Mouse (Mus musculus) limb, embryonic 14.5 days (tissue): ENCODE results near the gene Alk. TPM values are rescaled to one million over a fixed set of nuclear protein-coding genes. Genes with fewer than 3 reads are reported as not detected.

Source experiments
- ATAC-seq: fragments of 200-750 bp; cut with Nextera tagmentation; 2 replicates; pipeline ENCODE4 v1.8.0; 2017; ENCODE audit warnings: low read depth, moderate number of reproducible peaks, moderate TSS enrichment; ENCODE audit not compliant: low FRiP score
- DNase-seq: peaks from one replicate; pipeline ENCODE4 v3.0.0-alpha.2; 2015; ENCODE audit warnings: low spot score
- H3K27ac ChIP-seq: fragments of 300-500 bp; sonication (generic); replicated peaks from 2 replicates; pipeline ENCODE4 v1.5.1; 2014; ENCODE audit warnings: low read depth, mild to moderate bottlenecking, low read length, moderate library complexity, mixed read lengths
- H3K27me3 ChIP-seq: fragments of 300-500 bp; sonication (generic); 2 replicates; pipeline ENCODE4 v1.6.1; 2014; ENCODE audit warnings: low read length, mixed read lengths; ENCODE audit not compliant: control insufficient read depth, insufficient read depth
- H3K36me3 ChIP-seq: fragments of 300-500 bp; sonication (generic); 2 replicates; pipeline ENCODE4 v1.6.1; 2014; ENCODE audit warnings: mild to moderate bottlenecking, low read length, moderate library complexity, mixed read lengths; ENCODE audit not compliant: control insufficient read depth, insufficient read depth
- H3K4me1 ChIP-seq: fragments of 300-500 bp; sonication (generic); 2 replicates; pipeline ENCODE4 v1.6.1; 2014; ENCODE audit warnings: antibody characterized with exemption, low read length, mixed read lengths; ENCODE audit not compliant: control insufficient read depth, insufficient read depth
- H3K4me2 ChIP-seq: fragments of 300-500 bp; sonication (generic); replicated peaks from 2 replicates; pipeline ENCODE4 v1.6.1; 2014; ENCODE audit warnings: low read depth, mild to moderate bottlenecking, low read length, moderate library complexity; ENCODE audit not compliant: severe bottlenecking
- H3K4me3 ChIP-seq: fragments of 300-500 bp; sonication (generic); replicated peaks from 2 replicates; pipeline ENCODE4 v1.5.1; 2014; ENCODE audit warnings: low read length
- H3K9ac ChIP-seq: fragments of 300-500 bp; sonication (generic); 2 replicates; pipeline ENCODE4 v1.6.1; 2014; ENCODE audit warnings: mild to moderate bottlenecking, low read depth, low read length, moderate library complexity; ENCODE audit not compliant: severe bottlenecking
- H3K9me3 ChIP-seq: fragments of 300-500 bp; sonication (generic); 2 replicates; pipeline ENCODE4 v1.6.1; 2016; ENCODE audit warnings: low read length; ENCODE audit not compliant: control insufficient read depth
- POLR2A ChIP-seq: fragments of 200-500 bp; IDR thresholded peaks from 2 replicates; pipeline ENCODE4 v1.8.0; 2012; ENCODE audit warnings: inconsistent platforms, mild to moderate bottlenecking, moderate library complexity, borderline replicate concordance; ENCODE audit not compliant: insufficient read depth, insufficient read length; ENCODE audit errors: extremely low read depth
- WGBS: fragments of 180-500 bp; shearing (Covaris S2); extraction: QIAGEN DNeasy Blood & Tissue Kit; methylation state at CpG from one replicate; pipeline ENCODE4 v1.1.7; 2014; 5-methylcytosine and 5-hydroxymethylcytosine counted together
- polyA plus RNA-seq, 2 experiments: library from polyadenylated mRNA; depleted of rRNA in 1 of 2; stranded (reverse) in 1 of 2; unstranded in 1 of 2; fragments of >200 nt; fragmentation: Nextera tagmentation in 1 of 2; extraction: Ambion mirVana in 1 of 2; gene quantifications; 2 replicates each; pipeline versions ENCODE4 v1.2.1 to v1.2.3; 2012 to 2014

Gene Alk
- polyA plus RNA-seq, 2 experiments: 0.43 to 0.45 TPM

GRCm38 (mm10) chr17:71935336-71935735 lies 669.1 kb downstream of the Alk start:
- no peak overlapping the region for H3K4me3 ChIP-seq
- TF ChIP-seq POLR2A: no peak
- ATAC-seq: no peak
- 53% methylated on average over 3 of the region's 3 CpGs for WGBS
- H3K27ac ChIP-seq: no peak overlapping the region
- no peak overlapping the region for H3K4me2 ChIP-seq
- no peaks in the 10 kb centered on the region for H3K27me3 ChIP-seq
- no peaks in the 10 kb centered on the region for H3K36me3 ChIP-seq
- no peaks in the 10 kb centered on the region for H3K4me1 ChIP-seq
- no peaks in the 10 kb centered on the region for H3K9me3 ChIP-seq
- no peak for DNase-seq
- no peak overlapping the region for H3K9ac ChIP-seq

GRCm38 (mm10) chr17:71914941-71915340 lies 689.5 kb downstream of the Alk start:
- H3K27me3 ChIP-seq: no peaks in the 10 kb centered on the region
- H3K4me3 ChIP-seq: no peak overlapping the region
- no peaks in the 10 kb centered on the region for H3K4me1 ChIP-seq
- no peaks in the 10 kb centered on the region for H3K9me3 ChIP-seq
- no peaks in the 10 kb centered on the region for H3K36me3 ChIP-seq
- H3K27ac ChIP-seq: no peak overlapping the region
- H3K4me2 ChIP-seq: no peak overlapping the region
- no peak overlapping the region for H3K9ac ChIP-seq
- no peak for TF ChIP-seq POLR2A
- ATAC-seq (no peak), DNase-seq (no peak)
- WGBS: 74% methylated on average over 5 of the region's 5 CpGs

GRCm38 (mm10) chr17:71914541-71914940 lies 689.9 kb downstream of the Alk start:
- Histone ChIP-seq H3K27ac (no peak overlapping the region), H3K27me3 (no peaks in the 10 kb centered on the region), H3K4me1 (no peaks in the 10 kb centered on the region), H3K4me3 (no peak overlapping the region), H3K36me3 (no peaks in the 10 kb centered on the region), H3K9me3 (no peaks in the 10 kb centered on the region), H3K4me2 (no peak overlapping the region), H3K9ac (no peak overlapping the region)
- DNase-seq (no peak), ATAC-seq (no peak)
- TF ChIP-seq POLR2A: no peak
- WGBS: 73% methylated on average over 3 of the region's 3 CpGs

- WGBS: 69% methylated on average over 3 of the region's 3 CpGs
- DNase-seq (no peak), ATAC-seq (no peak)
- no peaks in the 10 kb centered on the region for H3K4me1 ChIP-seq
- 0 out of 2 replicates have a peak, but pooled peaks cover 1% of the 10 kb centered on the region for H3K27me3 ChIP-seq
- no peak overlapping the region for H3K27ac ChIP-seq
- no peaks in the 10 kb centered on the region for H3K9me3 ChIP-seq
- TF ChIP-seq POLR2A: no peak
- H3K4me2 ChIP-seq: no peak overlapping the region
- no peak overlapping the region for H3K9ac ChIP-seq
- H3K36me3 ChIP-seq: no peaks in the 10 kb centered on the region
- no peak overlapping the region for H3K4me3 ChIP-seq
These were observed 691.2 kb downstream of the Alk start for GRCm38 (mm10) chr17:71913188-71913587.

- no peak for DNase-seq
- 34% methylated on average over 3 of the region's 3 CpGs for WGBS
These were observed 695.3 kb downstream of the Alk start for GRCm38 (mm10) chr17:71909107-71909506.

GRCm38 (mm10) chr17:71881369-71881768 lies 723.1 kb downstream of the Alk start:
- H3K4me2 ChIP-seq: no peak overlapping the region
- no peak overlapping the region for H3K4me3 ChIP-seq
- no peak for TF ChIP-seq POLR2A
- H3K27ac ChIP-seq: no peak overlapping the region
- no peaks in the 10 kb centered on the region for H3K36me3 ChIP-seq
- H3K4me1 ChIP-seq: no peaks in the 10 kb centered on the region
- no peaks in the 10 kb centered on the region for H3K9me3 ChIP-seq
- 68% methylated on average over 6 of the region's 6 CpGs for WGBS
- no peaks in the 10 kb centered on the region for H3K27me3 ChIP-seq
- DNase-seq (no peak), ATAC-seq (no peak)
- no peak overlapping the region for H3K9ac ChIP-seq

More at GRCm38 (mm10) chr17:71909107-71909506, 695.3 kb downstream of the Alk start:
- Histone ChIP-seq H3K27ac (no peak overlapping the region), H3K36me3 (no peaks in the 10 kb centered on the region), H3K9ac (no peak overlapping the region), H3K27me3 (0 out of 2 replicates have a peak, but pooled peaks cover 4% of the 10 kb centered on the region), H3K4me1 (no peaks in the 10 kb centered on the region), H3K4me3 (no peak overlapping the region), H3K4me2 (no peak overlapping the region), H3K9me3 (no peaks in the 10 kb centered on the region)
- ATAC-seq: no peak
- TF ChIP-seq POLR2A: no peak
